Mouse (Mus musculus) MEL (cell line): ENCODE data around the gene Adam11. TPM values are rescaled to one million over a fixed set of nuclear protein-coding genes. Genes with fewer than 3 reads are reported as not detected.

Experiments
- DNase-seq: peaks from one replicate; pipeline ENCODE4 v3.0.0; 2011; ENCODE audit warnings: low read depth, low spot score
- H3K27ac ChIP-seq: 2 replicates; pipeline ENCODE4 v1.5.1; 2012; ENCODE audit warnings: low read depth, mild to moderate bottlenecking, control low read depth, low read length, moderate library complexity; ENCODE audit not compliant: control insufficient read depth
- H3K27me3 ChIP-seq, 2 experiments: fragments of 150-350 bp in 1 of 2; sonication (generic) in 1 of 2; 2 replicates each; pipeline ENCODE4 v1.6.1; 2012; ENCODE audit warnings: low read length in 2 of 2, mild to moderate bottlenecking in 2 of 2, improper control_type of control experiment in 1 of 2, moderate library complexity in 1 of 2; ENCODE audit not compliant: insufficient read depth in 2 of 2, control insufficient read depth in 1 of 2
- H3K36me3 ChIP-seq, 2 experiments: 2 replicates each; pipeline ENCODE4 v1.6.1; 2012 to 2014; ENCODE audit warnings: low read length in 2 of 2, improper control_type of control experiment in 1 of 2, inconsistent platforms in 1 of 2, mild to moderate bottlenecking in 1 of 2; ENCODE audit not compliant: insufficient read depth in 2 of 2, control insufficient read depth in 1 of 2
- H3K4me1 ChIP-seq, 2 experiments: fragments of 150-350 bp in 1 of 2; sonication (generic) in 1 of 2; 2 replicates each; pipeline ENCODE4 v1.6.1; 2012; ENCODE audit warnings: low read length in 2 of 2, improper control_type of control experiment in 1 of 2, mild to moderate bottlenecking in 1 of 2; ENCODE audit not compliant: insufficient read depth in 2 of 2, control insufficient read depth in 1 of 2
- H3K4me3 ChIP-seq, 2 experiments: fragments of 150-350 bp in 1 of 2; sonication (generic) in 1 of 2; 2 replicates each; pipeline ENCODE4 v1.5.1; 2012; ENCODE audit warnings: low read depth in 2 of 2, low read length in 2 of 2, mild to moderate bottlenecking in 2 of 2, moderate library complexity in 2 of 2, control low read depth in 1 of 2, improper control_type of control experiment in 1 of 2; ENCODE audit not compliant: control insufficient read depth in 1 of 2, insufficient read depth in 1 of 2
- H3K79me2 ChIP-seq: 2 replicates; pipeline ENCODE4 v1.6.1; 2012; ENCODE audit warnings: mild to moderate bottlenecking, low read length, moderate library complexity; ENCODE audit not compliant: control insufficient read depth, poor library complexity, insufficient read depth
- H3K9ac ChIP-seq: 2 replicates; pipeline ENCODE4 v1.6.1; 2012; ENCODE audit warnings: low read depth, mild to moderate bottlenecking, control low read depth, low read length, moderate library complexity; ENCODE audit not compliant: control insufficient read depth, poor library complexity, severe bottlenecking
- H3K9me3 ChIP-seq: fragments of 150-350 bp; sonication (generic); replicated peaks from 2 replicates; pipeline ENCODE4 v1.6.1; 2012; ENCODE audit warnings: mild to moderate bottlenecking, low read length, improper control_type of control experiment, moderate library complexity; ENCODE audit not compliant: insufficient read depth
- BHLHE40 ChIP-seq: IDR thresholded peaks from 2 replicates; pipeline ENCODE4 v1.6.1; 2012; ENCODE audit warnings: low read depth, mild to moderate bottlenecking, inconsistent platforms, low read length, improper control_type of control experiment, borderline replicate concordance
- CHD1 ChIP-seq: IDR thresholded peaks from 2 replicates; pipeline ENCODE4 v1.6.1; 2012; ENCODE audit warnings: low read depth, mild to moderate bottlenecking, inconsistent platforms, low read length, improper control_type of control experiment
- CHD2 ChIP-seq: IDR thresholded peaks from 2 replicates; pipeline ENCODE4 v1.6.1; 2011; ENCODE audit warnings: low read length, improper control_type of control experiment
- CTCF ChIP-seq, 3 experiments: IDR thresholded peaks in 2 of 3; conservative IDR thresholded peaks in 1 of 3; 2 replicates each; pipeline ENCODE4 v1.5.1; 2011 to 2012; ENCODE audit warnings: low read length in 3 of 3, low read depth in 2 of 3, mild to moderate bottlenecking in 2 of 3, improper control_type of control experiment in 1 of 3, inconsistent platforms in 1 of 3, mixed read lengths in 1 of 3, moderate library complexity in 1 of 3; ENCODE audit not compliant: control insufficient read depth in 1 of 3, insufficient read depth in 1 of 3, poor library complexity in 1 of 3, severe bottlenecking in 1 of 3
- E2F4 ChIP-seq: IDR thresholded peaks from 2 replicates; pipeline ENCODE4 v1.6.1; 2011; ENCODE audit warnings: low read depth, low read length, improper control_type of control experiment, borderline replicate concordance
- ELF1 ChIP-seq: IDR thresholded peaks from 2 replicates; pipeline ENCODE4 v1.6.1; 2014; ENCODE audit warnings: low read depth, mild to moderate bottlenecking, inconsistent platforms, low read length, improper control_type of control experiment, moderate library complexity
- EP300 ChIP-seq, 2 experiments: IDR thresholded peaks; 2 replicates each; pipeline ENCODE4 v1.6.1; 2011; ENCODE audit warnings: improper control_type of control experiment in 2 of 2, low read length in 2 of 2, low read depth in 1 of 2, mild to moderate bottlenecking in 1 of 2
- ETS1 ChIP-seq: IDR thresholded peaks from 2 replicates; pipeline ENCODE4 v1.6.1; 2012; ENCODE audit warnings: low read depth, mild to moderate bottlenecking, inconsistent platforms, low read length, improper control_type of control experiment, moderate library complexity
- GATA1 ChIP-seq: IDR thresholded peaks from 2 replicates; pipeline ENCODE4 v1.6.1; 2011; ENCODE audit warnings: low read depth, low read length, improper control_type of control experiment
- HCFC1 ChIP-seq: IDR thresholded peaks from 2 replicates; pipeline ENCODE4 v1.6.1; 2012; ENCODE audit warnings: low read depth, mild to moderate bottlenecking, inconsistent platforms, low read length, improper control_type of control experiment, moderate library complexity
- JUND ChIP-seq: IDR thresholded peaks from 2 replicates; pipeline ENCODE4 v1.6.1; 2011; ENCODE audit warnings: low read depth, mild to moderate bottlenecking, improper control_type of control experiment, low read length
- KAT2A ChIP-seq: conservative IDR thresholded peaks from 2 replicates; pipeline ENCODE4 v1.6.1; 2012; ENCODE audit warnings: low read depth, low read length, improper control_type of control experiment, inconsistent platforms
- MAX ChIP-seq: IDR thresholded peaks from 2 replicates; pipeline ENCODE4 v1.6.1; 2011; ENCODE audit warnings: low read length, improper control_type of control experiment
- MEF2A ChIP-seq: IDR thresholded peaks from 2 replicates; pipeline ENCODE4 v1.6.1; 2014; ENCODE audit warnings: low read depth, mild to moderate bottlenecking, inconsistent platforms, low read length, improper control_type of control experiment; ENCODE audit not compliant: poor library complexity, insufficient replicate concordance, severe bottlenecking; ENCODE audit errors: extremely low read depth
- MXI1 ChIP-seq: IDR thresholded peaks from 2 replicates; pipeline ENCODE4 v1.6.1; 2011; ENCODE audit warnings: mild to moderate bottlenecking, low read depth, low read length, improper control_type of control experiment
- MYB ChIP-seq: IDR thresholded peaks from 2 replicates; pipeline ENCODE4 v1.6.1; 2011; ENCODE audit warnings: mild to moderate bottlenecking, low read depth, low read length, improper control_type of control experiment
- MYC ChIP-seq: IDR thresholded peaks from 2 replicates; pipeline ENCODE4 v1.6.1; 2011; ENCODE audit warnings: low read depth, mild to moderate bottlenecking, low read length, improper control_type of control experiment, moderate library complexity
- NRF1 ChIP-seq: IDR thresholded peaks from 2 replicates; pipeline ENCODE4 v1.6.1; 2014; ENCODE audit warnings: low read depth, mild to moderate bottlenecking, inconsistent platforms, low read length, improper control_type of control experiment, moderate library complexity; ENCODE audit not compliant: poor library complexity, insufficient read depth, severe bottlenecking
- POLR2A ChIP-seq, 2 experiments: IDR thresholded peaks; 2 replicates each; pipeline ENCODE4 v1.6.1; 2011 to 2012; ENCODE audit warnings: low read length in 2 of 2, mild to moderate bottlenecking in 2 of 2, control low read depth in 1 of 2, improper control_type of control experiment in 1 of 2, low read depth in 1 of 2, moderate library complexity in 1 of 2; ENCODE audit not compliant: control insufficient read depth in 1 of 2, insufficient read depth in 1 of 2, poor library complexity in 1 of 2
- POLR2AphosphoS2 ChIP-seq: IDR thresholded peaks from 2 replicates; pipeline ENCODE4 v1.6.1; 2011; ENCODE audit warnings: low read length, improper control_type of control experiment
- POLR2AphosphoS5 ChIP-seq: IDR thresholded peaks from 2 replicates; pipeline ENCODE4 v1.6.1; 2012; ENCODE audit warnings: low read depth, borderline replicate concordance, mild to moderate bottlenecking, inconsistent platforms, low read length, moderate library complexity, mixed read lengths
- RAD21 ChIP-seq: IDR thresholded peaks from 2 replicates; pipeline ENCODE4 v1.6.1; 2011; ENCODE audit warnings: mild to moderate bottlenecking, low read depth, low read length, improper control_type of control experiment
- RCOR1 ChIP-seq: IDR thresholded peaks from 2 replicates; pipeline ENCODE4 v1.6.1; 2012; ENCODE audit warnings: low read depth, mild to moderate bottlenecking, inconsistent platforms, low read length, improper control_type of control experiment
- SIN3A ChIP-seq: IDR thresholded peaks from 2 replicates; pipeline ENCODE4 v1.6.1; 2012; ENCODE audit warnings: low read length, improper control_type of control experiment, inconsistent platforms
- SMC3 ChIP-seq: IDR thresholded peaks from 2 replicates; pipeline ENCODE4 v1.6.1; 2011; ENCODE audit warnings: low read depth, low read length, improper control_type of control experiment
- TBP ChIP-seq: IDR thresholded peaks from 2 replicates; pipeline ENCODE4 v1.8.0; 2011; ENCODE audit warnings: low read depth, low read length, improper control_type of control experiment
- UBTF ChIP-seq: IDR thresholded peaks from 2 replicates; pipeline ENCODE4 v1.6.1; 2012; ENCODE audit warnings: low read depth, mild to moderate bottlenecking, inconsistent platforms, low read length, improper control_type of control experiment, moderate library complexity, borderline replicate concordance; ENCODE audit not compliant: insufficient read depth
- USF1 ChIP-seq: IDR thresholded peaks from 2 replicates; pipeline ENCODE4 v1.6.1; 2014; ENCODE audit warnings: low read depth, mild to moderate bottlenecking, inconsistent platforms, low read length, improper control_type of control experiment, moderate library complexity
- USF2 ChIP-seq, 2 experiments: IDR thresholded peaks; 2 replicates each; pipeline ENCODE4 v1.6.1; 2011 to 2012; ENCODE audit warnings: improper control_type of control experiment in 2 of 2, low read length in 2 of 2, borderline replicate concordance in 1 of 2, inconsistent platforms in 1 of 2, low read depth in 1 of 2, mild to moderate bottlenecking in 1 of 2; ENCODE audit not compliant: insufficient read depth in 1 of 2
- polyA plus RNA-seq, 2 experiments: library from polyadenylated mRNA; stranded (reverse) in 1 of 2; unstranded in 1 of 2; fragments of >175 nt in 1 of 2; fragments of >200 nt in 1 of 2; gene quantifications; 2 replicates each; pipeline versions ENCODE4 v1.2.1 to v1.2.4; 2012; ENCODE audit warnings: low replicate concordance in 2 of 2, low read depth in 1 of 2; ENCODE audit not compliant: insufficient read length in 2 of 2, insufficient read depth in 1 of 2, missing spikeins in 1 of 2
- total RNA-seq: library from RNA; depleted of rRNA; stranded (reverse); fragments of 300-350 nt; gene quantifications from 2 replicates; pipeline ENCODE4 v1.2.3, GENCODE M21; 2012

Adam11 gene
- total and polyA plus RNA-seq, 3 experiments, result 0.08 to 0.36 TPM; not detected in 1

- TF ChIP-seq ELF1, result peak; percentile 25; the same call in 1 of the 2 replicates
- no peak for TF ChIP-seq POLR2AphosphoS5
- TF ChIP-seq EP300 (IDR thresholded peaks at IDR 0.05; ENCODE audit: low read depth in 1 of 2, low read length in 2 of 2), result no peak
- TF ChIP-seq MYC, result peak; percentile 57
- TF ChIP-seq USF1, result no peak
- TF ChIP-seq POLR2AphosphoS2, result no peak
- TF ChIP-seq MYB, result no peak
- peak; percentile 19; the same call in 1 of the 2 replicates for TF ChIP-seq MXI1
- TF ChIP-seq MAX, result no peak
- peak; percentile 12; the same call in 1 of the 2 replicates for TF ChIP-seq SIN3A
- no peak for TF ChIP-seq ETS1
- no peak for TF ChIP-seq GATA1
- TF ChIP-seq TBP, result no peak
- TF ChIP-seq CHD2, result no peak
- no peak for TF ChIP-seq JUND
- no peak for TF ChIP-seq POLR2A (IDR thresholded peaks at IDR 0.05; ENCODE audit: control insufficient read depth in 1 of 2, insufficient read depth in 1 of 2, low read depth in 1 of 2, low read length in 2 of 2, poor library complexity in 1 of 2)
- TF ChIP-seq RAD21, result peak; percentile 99
- no peak for TF ChIP-seq CHD1
These were observed 12.7 kb downstream of the Adam11 start (continued) for GRCm38 (mm10) chr11:102773713-102774611.

GRCm38 (mm10) chr11:102774621-102775141, 13.4 kb downstream of the Adam11 start:
- Histone ChIP-seq H3K27ac (no peak overlapping the region), H3K36me3 (no peaks in the 10 kb centered on the region), H3K4me1 (peaks cover 0 to 10% of the 10 kb centered on the region in 2 experiments; a peak in 2 of 4 replicates), H3K9ac (peak overlapping the region; percentile 4; the same call in 1 of the 2 replicates), H3K27me3 (peaks cover 0 to 3% of the 10 kb centered on the region in 2 experiments; a peak in 1 of 4 replicates), H3K4me3 (peak overlapping the region in 1 of 2 experiments; percentile 44; a peak in 1 of 4 replicates), H3K79me2 (no peaks in the 10 kb centered on the region), H3K9me3 (no peaks in the 10 kb centered on the region)
- DNase-seq, result peak; percentile 89
- no peak for TF ChIP-seq GATA1
- TF ChIP-seq UBTF, result no peak
- TF ChIP-seq NRF1, result no peak
- no peak for TF ChIP-seq TBP
- TF ChIP-seq SIN3A, result 0 out of 2 replicates have a peak, but pooled peaks have one; percentile 11
- no peak for TF ChIP-seq E2F4
- TF ChIP-seq HCFC1, result no peak; the same call in 1 of the 2 replicates
- TF ChIP-seq CHD1, result no peak
- TF ChIP-seq KAT2A, result no peak
- TF ChIP-seq RCOR1, result no peak
- 0 out of 2 replicates have a peak, but pooled peaks have one; percentile 38 for TF ChIP-seq MXI1
- TF ChIP-seq USF2 (IDR thresholded peaks at IDR 0.05; ENCODE audit: borderline replicate concordance in 1 of 2, insufficient read depth in 1 of 2, low read depth in 1 of 2, low read length in 2 of 2), result no peak
- TF ChIP-seq MEF2A, result no peak
- TF ChIP-seq BHLHE40, result no peak
- peak; percentile 74 for TF ChIP-seq MAX
- TF ChIP-seq SMC3, result 0 out of 2 replicates have a peak, but pooled peaks have one; percentile 20
- peak in 2 of 3 experiments; percentile 5 to 19; a peak in 2 of 6 replicates for TF ChIP-seq CTCF (IDR thresholded peaks at IDR 0.05 in 2 of 3, conservative IDR thresholded peaks at IDR 0.05 in 1 of 3; ENCODE audit: control insufficient read depth in 1 of 3, insufficient read depth in 1 of 3, low read depth in 2 of 3, low read length in 3 of 3, poor library complexity in 1 of 3, severe bottlenecking in 1 of 3)
